Mouse (Mus musculus): ENCODE results near the gene Gal3st2c. TPM values are rescaled to one million over a fixed set of nuclear protein-coding genes. Genes with fewer than 3 reads are reported as not detected.
A peak's percentile ranks its signal among the peaks of the same experiment; 100 is the strongest.
"Not testable (repeated sequence)": the region's sequence is repeated elsewhere in the genome, so short reads cannot be mapped to it uniquely, and the experiment has no call there.

The Gal3st2c gene
- total and polyA plus RNA-seq, 3 experiments = not detected

- H3K79me2 ChIP-seq (replicated peaks; ENCODE audit: control insufficient read depth, extremely low read depth, insufficient read depth, poor library complexity, severe bottlenecking); H3K9me3 ChIP-seq (replicated peaks; ENCODE audit: low read length); DNase-seq (ENCODE audit: extremely low read depth); H3K4me1 ChIP-seq (ENCODE audit: control insufficient read depth in 1 of 2, insufficient read depth in 2 of 2); in situ Hi-C loops (cut with MboI; ENCODE audit: low pct_ligation_motif_present, low pct_unique_long_range_greater_than_20kb, low sequenced_read_pairs); H3K4me3 ChIP-seq (replicated peaks in 1 of 3; ENCODE audit: low read depth in 2 of 3, low read length in 2 of 3, poor library complexity in 1 of 3); dilution Hi-C loops (cut with MboI; ENCODE audit: extremely low pct_ligation_motif_present, extremely low pct_unique_long_range_greater_than_20kb, low sequenced_read_pairs); H3K9ac ChIP-seq (ENCODE audit: insufficient read depth, low read depth); H3K4me2 ChIP-seq (ENCODE audit: insufficient read depth, low read depth, poor library complexity, severe bottlenecking); H3K36me3 ChIP-seq (replicated peaks in 1 of 2; ENCODE audit: control insufficient read depth in 1 of 2, insufficient read depth in 1 of 2, low read length in 1 of 2); H3K27ac ChIP-seq (ENCODE audit: insufficient read depth, low read depth); H3K27me3 ChIP-seq (replicated peaks): not testable (repeated sequence)
Observed at GRCm38 (mm10) chr1:94008826-94009225, 18.5 kb downstream of the Gal3st2c start.

- H3K4me3 ChIP-seq (replicated peaks in 1 of 3; ENCODE audit: low read depth in 2 of 3, low read length in 2 of 3, poor library complexity in 1 of 3) = no peak overlapping the region
- no peak overlapping the region for H3K4me2 ChIP-seq (ENCODE audit: insufficient read depth, low read depth, poor library complexity, severe bottlenecking)
- H3K4me1 ChIP-seq (ENCODE audit: control insufficient read depth in 1 of 2, insufficient read depth in 2 of 2) = no peaks in the 10 kb centered on the region
- no peaks in the 10 kb centered on the region for H3K79me2 ChIP-seq (replicated peaks; ENCODE audit: control insufficient read depth, extremely low read depth, insufficient read depth, poor library complexity, severe bottlenecking)
- in situ Hi-C loops (cut with MboI; ENCODE audit: low pct_ligation_motif_present, low pct_unique_long_range_greater_than_20kb, low sequenced_read_pairs) = loop anchor here (10.0 kb wide), 1 partner anchor 63 kb away; no protein-coding TSS in a partner anchor
- H3K27me3 ChIP-seq (replicated peaks) = no peaks in the 10 kb centered on the region
- H3K9me3 ChIP-seq (replicated peaks; ENCODE audit: low read length) = no peaks in the 10 kb centered on the region
- DNase-seq (ENCODE audit: extremely low read depth) = peak; percentile 17
- no peak overlapping the region for H3K27ac ChIP-seq (ENCODE audit: insufficient read depth, low read depth)
- H3K9ac ChIP-seq (ENCODE audit: insufficient read depth, low read depth) = no peak overlapping the region
- H3K36me3 ChIP-seq (replicated peaks in 1 of 2; ENCODE audit: control insufficient read depth in 1 of 2, insufficient read depth in 1 of 2, low read length in 1 of 2) = no peaks in the 10 kb centered on the region
- TF ChIP-seq SMC3 (IDR thresholded peaks at IDR 0.05; ENCODE audit: low read depth, low read length) (peak; percentile 78), EP300 (IDR thresholded peaks at IDR 0.05; ENCODE audit: low read length) (no peak), POLR2A (IDR thresholded peaks at IDR 0.05; ENCODE audit: low read depth, low read length) (no peak), BHLHE40 (IDR thresholded peaks at IDR 0.05; ENCODE audit: low read depth, low read length) (no peak), E2F4 (IDR thresholded peaks at IDR 0.05; ENCODE audit: insufficient replicate concordance, low read depth, low read length) (no peak), NELFE (IDR thresholded peaks at IDR 0.05; ENCODE audit: low read depth, low read length) (peak; percentile 18; the same call in 1 of the 2 replicates), USF1 (IDR thresholded peaks at IDR 0.05; ENCODE audit: low read depth, low read length) (no peak), POLR2AphosphoS2 (IDR thresholded peaks at IDR 0.05; ENCODE audit: low read depth, low read length) (no peak), JUND (conservative IDR thresholded peaks at IDR 0.05; ENCODE audit: low read depth, low read length) (no peak), RCOR1 (conservative IDR thresholded peaks at IDR 0.05; ENCODE audit: low read depth, low read length) (no peak), MAZ (IDR thresholded peaks at IDR 0.05; ENCODE audit: low read depth, low read length) (no peak), MAX (IDR thresholded peaks at IDR 0.05; ENCODE audit: low read length) (peak; percentile 61; the same call in 1 of the 2 replicates), ETS1 (conservative IDR thresholded peaks at IDR 0.05; ENCODE audit: low read depth, low read length) (no peak), ZKSCAN1 (IDR thresholded peaks at IDR 0.05; ENCODE audit: borderline replicate concordance, low read depth, low read length) (no peak; the same call in 1 of the 2 replicates), MYC (IDR thresholded peaks at IDR 0.05; ENCODE audit: low read depth, low read length) (peak; percentile 88), ZC3H11A (IDR thresholded peaks at IDR 0.05; ENCODE audit: low read depth, low read length) (no peak; the same call in 1 of the 2 replicates), CTCF (conservative IDR thresholded peaks at IDR 0.05 in 1 of 2, IDR thresholded peaks at IDR 0.05 in 1 of 2; ENCODE audit: low read depth in 2 of 2, low read length in 2 of 2) (peak in 1 of 2 experiments; percentile 87; a peak in 3 of 4 replicates), GABPA (IDR thresholded peaks at IDR 0.05; ENCODE audit: insufficient replicate concordance, low read depth, low read length) (no peak), UBTF (IDR thresholded peaks at IDR 0.05; ENCODE audit: low read depth, low read length) (no peak), ZMIZ1 (IDR thresholded peaks at IDR 0.05; ENCODE audit: low read depth, low read length) (no peak), RAD21 (IDR thresholded peaks at IDR 0.05; ENCODE audit: low read depth, low read length) (peak; percentile 58), CHD2 (IDR thresholded peaks at IDR 0.05; ENCODE audit: low read length) (no peak)
- dilution Hi-C loops (cut with MboI; ENCODE audit: extremely low pct_ligation_motif_present, extremely low pct_unique_long_range_greater_than_20kb, low sequenced_read_pairs) = no loop called here
Observed at GRCm38 (mm10) chr1:94011643-94012042, 21.3 kb downstream of the Gal3st2c start.

All from CH12.LX (cell line).